In genomic region chr7:135465293-135465692, GRCm38 (mm10) we compare ENCODE assay signal across 9 mouse cellular contexts. TPM values are rescaled to one million over a fixed set of nuclear protein-coding genes. Genes with fewer than 3 reads are reported as not detected.
A peak's percentile ranks its signal among the peaks of the same experiment; 100 is the strongest.
DNase-seq lines count a peak whose midpoint lies in the region; ATAC-seq and TF ChIP-seq lines count a peak whose summit lies in the region.
"Had no signal": no experiment of that assay in that cellular context is flagged by ENCODE, and none has a peak within 500 bp of the region (broad histone marks: within the 10 kb centered on the region; RNA-seq: fewer than 3 reads in every experiment).

No protein-coding gene starts in this region.

- H3K27me3 ChIP-seq in neural tube, embryonic 11.5 days (ENCODE audit: control insufficient read depth, insufficient read depth, low read length), result no peaks in the 10 kb centered on the region
- H3K27me3 ChIP-seq in forebrain, postnatal 0 days (ENCODE audit: insufficient read depth, low read length), result no peaks in the 10 kb centered on the region
- H3K27me3 ChIP-seq in limb, embryonic 12.5 days, result peaks cover 11% of the 10 kb centered on the region; the same call in 1 of the 2 replicates

- H3K9ac ChIP-seq in neural tube, embryonic 11.5 days (ENCODE audit: low read length), result peak overlapping the region; percentile 39
- peak overlapping the region; percentile 41 for H3K9ac ChIP-seq in forebrain, postnatal 0 days
- no peak overlapping the region for H3K9ac ChIP-seq in limb, embryonic 12.5 days (replicated peaks)

- peak; percentile 44 for DNase-seq in neural tube, embryonic 11.5 days (ENCODE audit: low spot score)
- no peak for DNase-seq in neural tube, embryonic 10.5 days (ENCODE audit: extremely low spot score, low spot score)
- DNase-seq in forebrain, postnatal 0 days, result peak; percentile 62
- peak; percentile 50 for DNase-seq in telencephalon, adult 2 months (ENCODE audit: low read depth, low spot score)
- no peak for DNase-seq in thymus, postnatal 0 days (ENCODE audit: low spot score)
- no peak for DNase-seq in heart, postnatal 25 days (ENCODE audit: low spot score)

- no peak overlapping the region for H3K4me3 ChIP-seq in neural tube, embryonic 11.5 days (ENCODE audit: low read depth, low read length)
- H3K4me3 ChIP-seq in forebrain, postnatal 0 days (ENCODE audit: low read depth, low read length), result peak overlapping the region; percentile 12; the same call in 1 of the 2 replicates
- H3K4me3 ChIP-seq in limb, embryonic 12.5 days (replicated peaks), result no peak overlapping the region

- 24% methylated on average over 12 of the region's 12 CpGs for WGBS in neural tube, embryonic 11.5 days
- WGBS in forebrain, postnatal 0 days, result 5% methylated on average over 12 of the region's 12 CpGs
- WGBS in limb, embryonic 12.5 days, result 31% methylated on average over 12 of the region's 12 CpGs

- no peak for TF ChIP-seq CTCF in forebrain, postnatal 0 days (IDR thresholded peaks at IDR 0.05; ENCODE audit: low read depth)

- no peaks in the 10 kb centered on the region for H3K4me1 ChIP-seq in neural tube, embryonic 11.5 days (ENCODE audit: control insufficient read depth, insufficient read depth, low read length)
- peaks cover 9% of the 10 kb centered on the region for H3K4me1 ChIP-seq in forebrain, postnatal 0 days (ENCODE audit: insufficient read depth)
- peaks cover 4% of the 10 kb centered on the region for H3K4me1 ChIP-seq in limb, embryonic 12.5 days (replicated peaks)

- H3K27ac ChIP-seq in neural tube, embryonic 11.5 days (ENCODE audit: low read depth, low read length), result no peak overlapping the region
- H3K27ac ChIP-seq in forebrain, postnatal 0 days (ENCODE audit: low read depth, low read length), result no peak overlapping the region
- H3K27ac ChIP-seq in limb, embryonic 12.5 days, result no peak overlapping the region

- H3K9me3 ChIP-seq in neural tube, embryonic 11.5 days (ENCODE audit: control insufficient read depth, low read length), result no peaks in the 10 kb centered on the region
- no peaks in the 10 kb centered on the region for H3K9me3 ChIP-seq in forebrain, postnatal 0 days (ENCODE audit: low read length)
- no peaks in the 10 kb centered on the region for H3K9me3 ChIP-seq in limb, embryonic 12.5 days

- no peaks in the 10 kb centered on the region for H3K36me3 ChIP-seq in neural tube, embryonic 11.5 days (ENCODE audit: control insufficient read depth, insufficient read depth, low read length)
- no peaks in the 10 kb centered on the region for H3K36me3 ChIP-seq in forebrain, postnatal 0 days (ENCODE audit: insufficient read depth)
- H3K36me3 ChIP-seq in limb, embryonic 12.5 days, result no peaks in the 10 kb centered on the region

- peak overlapping the region; percentile 6; the same call in 1 of the 2 replicates for H3K4me2 ChIP-seq in neural tube, embryonic 11.5 days (ENCODE audit: low read depth)
- H3K4me2 ChIP-seq in forebrain, postnatal 0 days (ENCODE audit: low read depth), result peak overlapping the region; percentile 45
- peak overlapping the region; percentile 31 for H3K4me2 ChIP-seq in limb, embryonic 12.5 days

- intact Hi-C loops in heart, postnatal 25 days (cut with DNase I), result loop anchor here (1.0 kb wide), 1 partner anchor 62 kb away; no protein-coding TSS in a partner anchor

- peak; percentile 50 for ATAC-seq in neural tube, embryonic 11.5 days (ENCODE audit: insufficient read depth, low FRiP score, low TSS enrichment)
- ATAC-seq in forebrain, postnatal 0 days, result peak; percentile 74
- ATAC-seq in limb, embryonic 12.5 days (ENCODE audit: insufficient number of reproducible peaks, insufficient read depth, low FRiP score, low TSS enrichment, low read depth), result no peak

RNA-seq across cellular contexts. Expression of gene Foxi2, which starts 55.2 kb away (rescaled TPM):
- 0.08 and 0.12 TPM in 2 replicates for polyA plus RNA-seq in neural tube, embryonic 11.5 days (2014; fragmentation: Nextera tagmentation; extraction: Ambion mirVana)
- not detected in 2 replicates for total RNA-seq in forebrain, postnatal 0 days (2014; rRNA removed)
- 0.05 and 0.07 TPM in 2 replicates for polyA plus RNA-seq in forebrain, postnatal 0 days (2015; fragmentation: Nextera tagmentation; extraction: Ambion mirVana)
- polyA plus RNA-seq in limb, embryonic 12.5 days (2016; fragmentation: Nextera tagmentation; extraction: Ambion mirVana), result 0.36 and 0.68 TPM in 2 replicates
- 0.12 and 0.22 TPM in 2 replicates for polyA plus RNA-seq in thymus, postnatal 0 days (2015; fragmentation: Nextera tagmentation; extraction: Ambion mirVana)
- total RNA-seq in heart, postnatal 25 days (2021), result not detected
- total RNA-seq: common myeloid progenitor, adult 5-6 weeks had no signal
- polyA plus RNA-seq: heart, embryonic 16.5 days had no signal

Comparison
In these comparisons a context has a peak if more than half of its experiments do, and no peak if none do; other contexts are left out.
1. DNase-seq: peak in neural tube, embryonic 11.5 days (single experiment), forebrain, postnatal 0 days (single experiment) and telencephalon, adult 2 months (single experiment); none in neural tube, embryonic 10.5 days (single experiment), thymus, postnatal 0 days (single experiment) and heart, postnatal 25 days (single experiment).
2. Peak in every context shown above with its lines, with median percentiles within 50 percentile points of each other: H3K4me2 ChIP-seq.